Mouse (Mus musculus) natural killer cell, adult 2 months (primary cell): Measurements from ENCODE around the gene Usp40.
"Not testable (repeated sequence)": the region's sequence is repeated elsewhere in the genome, so short reads cannot be mapped to it uniquely, and the experiment has no call there.

ENCODE experiments used
- DNase-seq, 2 experiments: peaks; one replicate each; pipeline ENCODE4 v3.0.0; 2022; ENCODE audit warnings: low spot score in 2 of 2

Usp40 gene

DNA sequence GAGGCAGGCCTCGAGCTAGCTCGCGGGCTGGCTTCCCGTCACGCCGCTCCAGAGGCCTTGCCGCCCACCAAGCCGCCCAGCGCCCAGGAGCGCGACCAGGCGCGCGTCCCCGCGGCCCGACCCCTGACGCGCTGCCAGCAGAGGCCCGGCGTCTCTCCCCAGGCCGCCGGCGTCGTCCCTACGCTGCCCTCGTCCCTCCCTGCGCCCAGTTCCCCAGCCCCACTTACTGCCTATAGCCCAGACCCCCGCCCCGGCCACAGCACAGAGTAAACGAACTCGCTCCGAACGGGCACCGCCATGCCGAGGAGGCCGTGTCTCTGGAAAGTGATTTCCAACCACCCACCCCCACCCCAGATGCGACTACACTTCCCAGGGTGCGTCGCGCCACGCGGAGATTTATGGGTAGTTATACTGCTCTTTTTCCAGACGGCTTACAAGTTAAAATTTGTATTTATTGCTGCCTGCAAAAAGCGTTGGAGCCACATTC, at the start of gene Usp40:
TSS of gene Usp40 (minus strand) at position 341 of the 487 bp plus-strand sequence.
- peak; percentile 37 to 43 for DNase-seq

- DNase-seq = no peak
Observed at GRCm38 (mm10) chr1:88055088-88055487, 46.7 kb upstream of the Usp40 start, which contains the start of gene Ugt1a10. Gene Ugt1a10 (plus strand): TSS chr1:88055388.

DNA sequence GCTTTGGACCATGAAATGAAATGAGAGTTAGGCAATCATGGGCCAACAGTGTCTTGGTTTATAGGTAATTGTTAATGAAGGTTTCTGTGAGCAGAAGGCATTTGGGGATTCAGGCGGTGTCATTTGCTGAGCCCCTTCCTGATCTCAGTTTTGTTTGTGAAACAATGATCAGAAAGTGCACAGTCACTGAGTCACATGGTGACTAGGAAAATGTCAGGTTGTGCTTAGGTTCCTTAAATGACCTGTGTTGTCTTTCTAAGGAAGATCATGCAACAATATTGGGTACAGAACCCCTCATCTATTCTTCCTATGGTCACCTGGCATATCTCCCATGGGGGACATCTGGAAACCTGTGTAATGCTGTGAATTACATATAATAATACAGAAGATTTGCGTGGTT, 39.1 kb upstream of the Usp40 start:
- not testable (repeated sequence) for DNase-seq

DNA sequence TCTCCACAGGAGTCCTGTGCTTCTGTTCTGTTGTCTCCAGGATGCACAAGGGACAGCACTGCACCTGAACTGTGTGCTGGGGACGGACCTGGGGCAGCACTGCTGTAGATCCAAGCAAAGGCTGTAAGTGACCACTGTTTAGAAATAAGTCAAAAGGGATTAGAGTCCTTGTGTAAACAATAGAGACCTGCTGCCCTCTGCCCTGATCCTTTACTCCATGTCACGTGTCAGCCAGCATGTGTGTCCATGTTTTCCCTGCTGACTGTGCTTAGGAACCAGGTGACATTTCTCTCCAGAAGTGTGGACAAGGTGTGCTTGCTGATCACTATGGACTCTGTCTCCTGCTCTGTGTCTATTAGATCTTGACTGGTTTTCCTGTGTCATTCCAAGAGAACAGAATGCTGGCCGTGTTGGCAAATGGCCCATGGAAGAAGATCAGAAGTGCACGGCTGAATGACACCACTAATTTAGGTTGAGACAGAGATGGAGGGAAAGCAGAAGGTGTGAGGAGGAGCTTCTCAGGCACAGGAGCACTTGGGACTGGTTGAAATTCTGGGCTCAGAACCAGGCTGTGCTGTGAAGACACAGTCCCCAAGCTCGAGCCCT, 36.6 kb upstream of the Usp40 start:
- DNase-seq = not testable (repeated sequence)

GRCm38 (mm10) chr1:88043044-88043443, 34.7 kb upstream of the Usp40 start:
- DNase-seq = not testable (repeated sequence)

DNA sequence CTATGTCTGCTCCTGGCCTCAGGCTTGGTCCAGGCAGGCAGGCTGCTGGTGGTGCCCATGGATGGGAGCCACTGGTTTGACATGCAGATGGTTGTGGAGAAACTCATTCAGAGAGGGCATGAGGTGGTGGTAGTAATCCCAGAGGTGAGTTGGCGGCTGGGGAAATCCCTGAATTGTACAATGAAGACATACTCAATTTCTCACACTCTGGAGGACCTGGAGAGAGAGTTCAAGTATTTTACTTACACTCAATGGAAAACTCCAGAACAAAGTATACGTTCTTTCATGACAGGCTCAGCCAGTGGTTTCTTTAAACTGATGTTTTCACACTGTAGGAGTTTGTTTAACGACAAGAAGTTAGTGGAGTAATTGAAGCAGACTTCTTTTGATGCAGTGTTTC, 16.9 kb upstream of the Usp40 start:
- DNase-seq = not testable (repeated sequence)

- DNase-seq = no peak
Observed at GRCm38 (mm10) chr1:88015371-88015770, 7.0 kb upstream of the Usp40 start.

GRCm38 (mm10) chr1:88014671-88015070, 6.3 kb upstream of the Usp40 start:
- no peak for DNase-seq

- no peak for DNase-seq
Observed at GRCm38 (mm10) chr1:88014194-88014593, 5.8 kb upstream of the Usp40 start.

- no peak for DNase-seq
Observed at GRCm38 (mm10) chr1:88013726-88014125, 5.4 kb upstream of the Usp40 start.

DNA sequence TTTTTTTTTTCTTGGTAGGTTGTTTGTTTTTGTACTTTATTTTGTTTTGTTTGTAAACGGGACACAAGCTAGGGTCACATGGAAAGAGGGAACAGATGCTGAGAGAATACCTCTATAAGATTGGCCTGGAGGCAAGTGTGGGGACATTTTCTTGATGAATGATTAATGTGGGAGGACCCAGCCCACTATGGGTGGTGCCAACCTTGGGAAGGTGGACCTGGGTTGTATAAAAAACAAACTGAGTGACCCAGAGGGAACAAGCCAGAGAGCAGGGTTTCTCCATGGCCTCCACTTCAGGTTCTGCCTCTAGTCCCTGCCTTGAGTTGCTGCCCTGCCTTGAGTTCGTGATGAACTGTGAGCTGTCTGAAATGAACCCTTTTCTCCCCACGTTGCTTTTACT, 1.2 kb upstream of the Usp40 start:
- no peak for DNase-seq

- no peak for DNase-seq
Observed at GRCm38 (mm10) chr1:88008735-88009134, 384 bp upstream of the Usp40 start.

GRCm38 (mm10) chr1:88007692-88008210, 600 bp downstream of the Usp40 start:
- no peak for DNase-seq

GRCm38 (mm10) chr1:87992716-87993115, 15.6 kb downstream of the Usp40 start:
- no peak for DNase-seq

DNA sequence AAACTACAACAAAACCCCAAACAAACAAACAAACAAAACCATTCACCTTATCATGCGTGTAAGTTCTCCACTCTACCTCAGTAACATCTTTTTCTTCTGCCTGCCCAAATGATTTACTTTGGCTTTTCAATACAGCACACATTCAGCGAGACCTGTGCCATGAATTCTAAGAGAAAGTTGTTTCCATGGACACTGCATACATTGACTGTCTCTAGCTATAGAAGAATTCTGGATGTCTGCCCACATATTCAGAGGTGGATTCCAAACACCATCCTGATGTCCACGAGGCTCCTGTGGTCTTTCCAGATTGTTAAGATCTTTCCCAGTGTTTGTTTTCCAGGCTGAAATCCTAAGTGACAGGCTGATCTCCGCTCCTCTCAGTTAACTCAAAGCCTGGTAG, 26.1 kb downstream of the Usp40 start:
- DNase-seq = no peak

GRCm38 (mm10) chr1:87970381-87970780, 38.0 kb downstream of the Usp40 start:
- no peak for DNase-seq

DNA sequence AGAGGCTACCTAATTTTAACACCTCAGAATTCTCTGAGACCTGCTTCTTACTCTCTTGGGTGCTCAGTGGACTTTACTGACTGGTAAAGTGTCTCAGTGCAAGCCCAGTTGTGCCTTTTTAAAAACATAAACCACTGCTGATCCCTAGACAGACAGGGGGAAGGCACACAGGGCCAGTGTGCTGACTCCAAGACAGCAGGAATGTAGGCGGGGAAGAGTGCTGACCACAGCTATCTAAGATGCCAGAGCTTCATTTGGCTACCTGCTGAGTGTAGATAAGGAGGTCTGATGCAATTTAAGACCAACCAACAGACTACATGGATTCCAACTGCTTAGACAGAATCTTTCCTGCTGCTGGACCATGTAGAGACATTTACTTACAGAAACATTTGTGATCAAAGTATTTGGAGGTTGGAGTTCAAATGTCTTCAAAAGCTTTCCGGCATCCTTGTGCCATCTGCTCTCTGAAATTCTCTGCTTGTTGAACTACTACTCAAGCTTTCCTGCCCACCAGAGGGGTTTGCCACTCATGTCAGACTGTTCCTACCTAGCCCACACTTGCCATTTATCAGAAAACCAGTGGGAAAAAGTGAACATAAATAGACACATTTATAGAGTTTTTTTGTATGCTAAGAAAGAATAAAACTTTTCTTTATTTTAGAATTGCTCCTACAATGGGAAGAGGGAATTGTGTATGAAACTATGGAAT, 46.7 kb downstream of the Usp40 start:
- DNase-seq = no peak

DNA sequence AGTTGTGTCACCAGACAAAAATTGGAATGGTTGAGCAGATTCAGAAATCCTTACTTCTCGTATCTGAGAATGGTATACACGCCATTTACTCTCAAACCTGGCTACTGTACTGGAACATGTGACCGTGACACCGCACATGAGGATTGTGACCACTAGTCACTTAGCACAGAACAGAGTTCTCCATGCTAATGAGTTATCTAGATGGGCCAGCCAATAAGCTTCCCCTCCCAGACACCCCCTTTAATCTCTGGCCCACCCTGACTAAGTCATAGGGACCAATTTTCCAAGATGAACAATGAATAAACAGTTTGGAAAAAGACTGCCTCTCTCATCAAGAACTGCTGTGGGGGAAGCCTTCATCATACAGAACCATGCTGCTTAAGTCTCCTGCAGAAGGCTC, 47.6 kb downstream of the Usp40 start:
- DNase-seq = no peak

DNA sequence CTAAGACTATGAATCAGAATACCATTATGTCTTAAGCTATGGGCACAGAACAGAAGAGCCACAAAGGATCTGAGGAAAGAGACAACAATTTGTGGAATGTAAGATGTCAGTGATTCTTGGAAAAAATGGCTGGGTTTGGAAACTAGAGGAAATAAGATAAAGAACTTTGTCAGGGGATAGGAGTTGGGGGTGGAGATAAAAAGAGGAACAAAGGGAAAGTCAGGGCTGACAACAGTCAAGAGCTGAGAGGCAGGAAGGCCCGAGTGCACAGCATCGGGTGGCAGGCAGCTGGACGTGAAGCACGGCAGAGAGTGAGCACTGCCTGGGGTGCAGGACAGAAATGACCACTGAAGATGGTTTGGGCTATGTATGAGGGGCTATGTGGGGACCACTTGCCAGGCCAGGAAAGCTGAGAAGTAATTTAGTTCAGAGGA, 48.3 kb downstream of the Usp40 start:
- DNase-seq = no peak

- DNase-seq = no peak
Observed at GRCm38 (mm10) chr1:87959532-87959931, 48.8 kb downstream of the Usp40 start.

- no peak for DNase-seq
Observed at GRCm38 (mm10) chr1:87958931-87959330, 49.4 kb downstream of the Usp40 start.

DNA sequence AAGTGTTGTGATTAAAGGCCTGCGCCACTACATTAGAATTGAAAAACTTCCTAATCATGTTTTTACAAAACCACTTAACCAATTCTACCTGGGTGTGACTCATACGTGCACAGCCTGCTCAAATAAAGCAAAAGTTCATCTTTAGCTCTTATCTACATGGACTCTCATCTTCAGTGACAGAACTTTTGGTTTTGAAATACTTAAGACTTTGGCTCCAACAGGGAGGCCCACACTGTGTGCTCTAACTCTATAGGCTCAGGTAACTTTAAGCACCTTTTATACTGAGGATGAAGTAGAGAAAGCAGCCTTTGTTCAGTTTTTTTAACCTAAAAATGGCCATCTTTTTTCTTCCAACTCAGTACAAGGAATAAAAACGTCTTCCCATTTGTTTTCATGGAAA, 55.3 kb downstream of the Usp40 start:
- DNase-seq = no peak

DNA sequence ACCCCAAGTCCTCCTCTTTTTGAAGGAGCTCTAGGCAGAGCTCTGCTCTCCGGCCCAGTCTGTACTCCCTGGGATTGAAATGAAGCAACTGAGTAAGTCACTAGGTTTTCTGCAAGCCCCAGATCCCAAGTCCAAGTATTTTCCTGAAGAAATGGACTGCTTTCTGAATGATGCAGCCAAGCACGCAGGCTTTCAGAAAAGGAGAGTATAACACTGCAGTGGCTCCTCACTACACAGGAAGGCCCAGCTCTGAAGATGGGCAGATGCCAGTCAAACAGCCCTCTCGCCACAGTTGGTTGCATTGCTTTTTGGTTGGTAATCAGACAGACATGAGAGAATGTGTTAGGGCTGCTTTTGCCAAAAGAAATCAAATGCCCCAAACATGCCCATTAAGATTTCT, 56.7 kb downstream of the Usp40 start:
- DNase-seq = no peak
